Mouse (Mus musculus): ENCODE data around the gene Lonrf2.

Lonrf2 gene

GRCm38 (mm10) chr1:38836477-38836872 is at the start of gene Lonrf2:
TSS of gene Lonrf2 (minus strand) at chr1:38836711.
- peak; percentile 80 to 81 for DNase-seq (ENCODE audit: low spot score in 2 of 2)

- DNase-seq (ENCODE audit: low spot score in 2 of 2), result no peak
Measured at GRCm38 (mm10) chr1:38885956-38886355, 49.4 kb upstream of the Lonrf2 start.

GRCm38 (mm10) chr1:38883766-38884165 is 47.3 kb upstream of the Lonrf2 start:
- DNase-seq (ENCODE audit: low spot score in 2 of 2), result no peak

GRCm38 (mm10) chr1:38882746-38883145 is 46.2 kb upstream of the Lonrf2 start:
- DNase-seq (ENCODE audit: low spot score in 2 of 2), result no peak

GRCm38 (mm10) chr1:38881366-38881765 is 44.9 kb upstream of the Lonrf2 start:
- DNase-seq (ENCODE audit: low spot score in 2 of 2), result no peak

GRCm38 (mm10) chr1:38876671-38877382 is 40.3 kb upstream of the Lonrf2 start:
- no peak for DNase-seq (ENCODE audit: low spot score in 2 of 2)

GRCm38 (mm10) chr1:38873911-38874310 is 37.4 kb upstream of the Lonrf2 start:
- DNase-seq (ENCODE audit: low spot score in 2 of 2), result no peak

GRCm38 (mm10) chr1:38871834-38872233 is 35.3 kb upstream of the Lonrf2 start:
- DNase-seq (ENCODE audit: low spot score in 2 of 2), result no peak

GRCm38 (mm10) chr1:38869398-38870195 is 33.1 kb upstream of the Lonrf2 start:
- no peak for DNase-seq (ENCODE audit: low spot score in 2 of 2)

- DNase-seq (ENCODE audit: low spot score in 2 of 2), result no peak
Measured at GRCm38 (mm10) chr1:38866242-38866641, 29.7 kb upstream of the Lonrf2 start.

GRCm38 (mm10) chr1:38864341-38864740 is 27.8 kb upstream of the Lonrf2 start:
- no peak for DNase-seq (ENCODE audit: low spot score in 2 of 2)

GRCm38 (mm10) chr1:38862213-38862612 is 25.7 kb upstream of the Lonrf2 start:
- DNase-seq (ENCODE audit: low spot score in 2 of 2), result peak; percentile 53 to 59

- no peak for DNase-seq (ENCODE audit: low spot score in 2 of 2)
Measured at GRCm38 (mm10) chr1:38860867-38861524, 24.5 kb upstream of the Lonrf2 start.

- DNase-seq (ENCODE audit: low spot score in 2 of 2), result no peak
Measured at GRCm38 (mm10) chr1:38860207-38860606, 23.7 kb upstream of the Lonrf2 start.

- DNase-seq (ENCODE audit: low spot score in 2 of 2), result peak; percentile 72 to 77
Measured at GRCm38 (mm10) chr1:38856196-38856595, 19.7 kb upstream of the Lonrf2 start.

GRCm38 (mm10) chr1:38852250-38852649 is 15.7 kb upstream of the Lonrf2 start:
- DNase-seq (ENCODE audit: low spot score in 2 of 2), result no peak

GRCm38 (mm10) chr1:38850650-38851049 is 14.1 kb upstream of the Lonrf2 start:
- DNase-seq (ENCODE audit: low spot score in 2 of 2), result no peak

GRCm38 (mm10) chr1:38848451-38849289 is 12.2 kb upstream of the Lonrf2 start:
- no peak for DNase-seq (ENCODE audit: low spot score in 2 of 2)

- DNase-seq (ENCODE audit: low spot score in 2 of 2), result peak; percentile 61 to 70
Measured at GRCm38 (mm10) chr1:38847975-38848374, 11.5 kb upstream of the Lonrf2 start.

- DNase-seq (ENCODE audit: low spot score in 2 of 2), result no peak
Measured at GRCm38 (mm10) chr1:38843275-38843674, 6.8 kb upstream of the Lonrf2 start.

GRCm38 (mm10) chr1:38842861-38843260 is 6.3 kb upstream of the Lonrf2 start:
- no peak for DNase-seq (ENCODE audit: low spot score in 2 of 2)

GRCm38 (mm10) chr1:38839944-38840343 is 3.4 kb upstream of the Lonrf2 start:
- no peak for DNase-seq (ENCODE audit: low spot score in 2 of 2)

Measured in right cerebral cortex, adult 2 months (tissue).